Mouse (Mus musculus) left cerebral cortex, adult 8-10 months (tissue): Measurements from ENCODE around the gene Ints6l. TPM values are rescaled to one million over a fixed set of nuclear protein-coding genes. Genes with fewer than 3 reads are reported as not detected.

Experiments used
- DNase-seq, 2 experiments: peaks; one replicate each; pipeline ENCODE4 v3.0.0; 2022; ENCODE audit warnings: low spot score in 2 of 2
- total RNA-seq, 4 experiments: library from RNA; stranded (reverse); gene quantifications; 2 replicates each; pipeline ENCODE4 v1.2.4; 2022

Ints6l gene
- 10 to 100 TPM; 28.6 to 39.6 (median 34.6) TPM for total RNA-seq

DNA sequence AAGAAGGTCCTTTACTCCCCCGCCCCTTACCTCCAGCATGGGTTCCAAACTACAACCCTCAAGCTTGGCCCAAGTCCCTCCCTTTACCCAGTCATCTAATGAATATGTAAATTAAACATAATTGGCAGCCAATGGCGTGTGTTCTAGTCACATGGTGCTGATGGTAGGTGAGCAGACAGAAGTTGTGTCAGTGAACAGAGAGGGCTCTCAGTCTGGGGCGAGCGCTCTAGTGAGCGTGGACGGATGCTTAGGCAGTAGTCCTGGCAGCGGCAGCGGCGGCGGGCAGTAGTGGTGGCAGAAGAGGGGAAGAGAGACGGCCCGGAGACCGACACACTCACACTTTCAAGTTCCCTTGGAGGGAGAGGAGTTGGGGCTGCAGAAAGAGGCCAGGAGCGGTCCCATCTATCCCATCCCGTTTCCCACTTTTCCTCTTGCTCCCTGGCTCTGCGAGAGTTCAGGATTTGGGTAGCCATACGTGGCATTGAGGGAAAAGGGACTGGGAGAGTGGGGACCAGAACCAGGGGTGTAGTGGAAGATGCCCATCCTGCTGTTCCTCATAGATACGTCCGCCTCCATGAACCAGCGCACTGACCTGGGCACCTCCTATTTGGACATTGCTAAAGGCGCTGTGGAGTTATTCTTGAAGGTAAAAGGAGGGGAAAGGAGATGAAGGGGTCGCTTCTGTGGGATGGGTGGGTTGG lies at the start of gene Ints6l:
Ints6l (plus strand) TSS at position 187 of the 701 bp plus-strand sequence.
- peak; percentile 69 to 72 for DNase-seq

DNA sequence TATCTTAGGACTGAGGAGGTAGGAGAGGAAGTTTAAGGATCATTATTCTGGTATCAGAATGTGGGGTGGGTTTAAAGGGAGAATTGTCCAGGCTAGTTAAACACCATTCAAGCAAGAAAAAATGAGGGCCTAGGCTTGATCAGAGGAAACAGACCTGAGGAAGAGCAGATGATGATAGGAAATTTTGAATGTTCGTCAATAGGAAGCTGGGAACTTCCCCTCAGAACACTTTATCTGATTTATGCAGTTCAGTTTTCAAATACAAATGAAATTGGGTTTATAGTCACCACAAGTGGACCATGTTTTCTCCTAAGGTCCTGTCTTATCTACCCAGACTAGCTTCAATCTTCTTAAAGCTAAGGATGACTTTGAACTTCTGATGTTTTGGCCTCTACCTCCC lies 49.2 kb upstream of the Ints6l start:
- DNase-seq = no peak

DNA sequence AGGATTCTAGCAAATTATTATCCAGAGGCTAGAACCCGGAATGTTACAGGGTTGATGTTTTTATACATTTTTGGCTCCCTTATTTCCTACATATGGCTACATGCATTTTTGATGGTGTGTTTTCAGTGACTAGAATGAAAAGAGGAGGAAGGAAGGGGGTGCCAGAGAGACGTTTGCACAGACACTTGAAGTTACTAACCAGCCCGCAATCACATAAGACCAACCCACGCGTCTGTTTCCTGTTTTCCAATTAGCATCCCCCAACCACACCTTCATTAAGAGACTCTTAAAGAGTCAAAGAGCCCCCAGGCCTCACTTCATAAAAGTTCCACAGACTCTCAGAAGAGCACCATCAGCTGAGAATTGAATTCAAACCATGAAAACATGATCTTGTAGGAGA lies 48.5 kb upstream of the Ints6l start:
- no peak for DNase-seq

DNA sequence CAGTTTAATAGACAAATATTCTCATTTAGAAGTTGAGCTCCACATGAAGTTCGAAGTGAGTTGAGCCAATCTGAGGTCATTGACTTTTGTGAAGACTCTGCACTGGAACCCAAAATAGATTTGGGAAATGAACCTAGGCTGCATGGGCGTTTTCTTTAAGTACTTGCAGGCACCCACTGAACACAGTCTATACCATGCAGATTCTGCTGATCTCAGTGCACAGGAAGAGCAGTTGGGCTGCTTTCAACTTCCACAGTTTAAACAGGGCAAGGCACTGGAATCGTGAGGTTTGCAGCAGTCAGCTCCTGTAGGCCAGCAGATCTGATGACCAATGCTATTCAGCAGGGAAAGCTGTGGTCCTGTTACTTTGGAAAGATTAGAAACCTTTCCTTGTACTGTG lies 38.4 kb upstream of the Ints6l start:
- DNase-seq = no peak

DNA sequence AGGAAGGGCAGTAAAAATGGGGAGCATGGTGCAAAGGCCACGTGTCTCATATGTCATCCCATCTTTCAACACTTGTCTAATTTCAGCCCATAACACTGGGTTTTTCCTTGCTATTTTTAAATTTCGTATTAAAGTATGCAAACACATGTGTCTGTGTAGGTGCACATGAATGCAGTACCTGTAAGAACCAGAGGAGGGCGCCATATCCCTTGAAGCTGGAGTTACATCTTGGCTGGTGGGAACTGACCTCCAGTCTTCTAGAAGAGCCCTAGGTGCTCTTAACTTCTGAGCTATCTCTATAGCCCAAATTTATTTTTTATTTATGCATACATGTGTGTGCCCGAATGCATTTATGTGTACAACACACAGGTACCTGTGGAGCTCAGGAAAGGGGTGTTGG lies 37.1 kb upstream of the Ints6l start:
- no peak for DNase-seq

DNA sequence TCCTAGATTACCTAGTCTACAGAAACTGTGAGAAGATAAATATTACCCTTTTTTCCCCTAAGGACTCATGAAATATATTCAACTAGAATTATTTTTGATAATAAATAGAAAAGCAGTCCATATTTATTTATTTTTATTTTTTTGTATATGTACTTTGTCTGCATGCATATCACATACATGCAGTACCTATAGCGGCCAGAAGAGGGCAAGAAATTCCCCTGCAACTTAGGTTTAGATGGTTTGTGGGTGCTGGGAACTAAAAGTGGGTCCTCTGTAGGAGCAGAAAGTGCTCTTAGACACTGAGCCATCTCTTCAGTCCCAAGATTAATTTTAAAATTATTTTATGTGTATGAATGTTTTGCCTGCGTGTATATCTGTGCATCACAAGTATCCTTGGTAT lies 24.1 kb upstream of the Ints6l start:
- DNase-seq = no peak

DNA sequence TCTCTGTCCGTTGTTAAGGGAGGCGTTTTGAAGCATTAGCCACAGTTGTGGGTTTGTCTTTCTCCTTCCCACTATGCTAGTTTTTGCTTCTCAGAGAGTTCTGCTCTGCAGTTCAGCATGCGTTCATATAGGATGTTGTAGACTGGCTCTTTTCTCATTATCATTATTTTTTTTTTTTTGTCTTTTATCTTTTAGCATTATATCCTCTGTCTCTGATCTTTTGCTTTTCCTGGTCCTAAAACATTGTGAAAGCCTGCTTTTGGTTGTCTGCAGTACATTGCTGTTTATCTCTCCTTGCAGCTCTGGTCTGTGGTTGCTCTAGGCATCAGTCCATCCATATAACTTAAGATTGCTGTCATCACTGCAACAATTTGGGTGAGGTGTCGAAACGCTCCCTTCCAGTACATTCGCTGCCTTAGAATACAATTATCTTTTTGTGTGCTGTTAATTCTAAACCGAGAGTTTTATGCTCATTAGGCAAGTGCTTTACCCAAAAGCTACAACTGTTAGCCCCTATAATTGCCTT lies 18.8 kb upstream of the Ints6l start:
- no peak for DNase-seq

DNA sequence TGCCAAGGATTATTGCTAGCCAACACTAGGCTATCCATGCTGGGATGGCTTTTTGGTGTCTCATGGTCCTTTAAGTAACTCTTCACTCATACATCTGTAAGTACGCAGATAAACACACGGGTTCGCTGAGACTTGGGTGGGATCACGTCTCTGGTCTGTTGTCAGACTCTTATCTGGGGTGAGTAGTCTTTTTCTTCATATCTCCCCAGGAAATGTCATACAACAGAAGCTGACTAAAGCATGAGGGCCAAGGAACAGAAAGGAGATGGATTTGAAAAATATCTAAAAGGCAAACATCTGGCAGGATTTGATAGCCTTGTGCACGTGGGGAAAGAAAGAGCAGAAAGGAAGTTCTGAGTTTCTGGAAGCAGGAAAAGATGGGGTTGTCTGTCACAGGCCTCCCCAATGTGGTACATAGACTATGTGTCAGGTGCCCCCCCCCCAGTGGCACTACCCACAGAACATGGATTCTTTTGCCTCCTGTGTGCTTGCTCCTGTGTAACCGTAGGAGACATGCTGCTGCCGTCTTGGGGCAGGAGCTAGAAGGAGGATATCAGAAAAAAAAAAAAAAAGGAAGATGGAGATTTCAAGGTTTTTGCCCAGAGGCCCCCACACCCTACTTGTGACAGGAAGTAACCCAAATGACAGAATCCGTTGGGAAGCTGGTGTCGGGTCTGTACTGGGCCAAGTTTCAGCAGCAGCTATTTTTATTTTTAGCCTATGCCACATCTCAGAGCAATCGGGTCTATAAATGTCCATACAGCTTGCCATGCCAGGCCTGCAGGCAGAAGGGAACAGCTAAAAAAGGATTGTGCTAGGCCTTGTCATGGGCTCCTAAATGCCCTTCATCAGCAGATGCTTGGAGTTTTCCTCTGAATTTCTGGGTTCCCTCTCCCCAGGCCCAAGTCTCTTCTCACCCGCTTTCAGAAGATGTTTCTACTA lies 7.9 kb upstream of the Ints6l start:
- DNase-seq = no peak

DNA sequence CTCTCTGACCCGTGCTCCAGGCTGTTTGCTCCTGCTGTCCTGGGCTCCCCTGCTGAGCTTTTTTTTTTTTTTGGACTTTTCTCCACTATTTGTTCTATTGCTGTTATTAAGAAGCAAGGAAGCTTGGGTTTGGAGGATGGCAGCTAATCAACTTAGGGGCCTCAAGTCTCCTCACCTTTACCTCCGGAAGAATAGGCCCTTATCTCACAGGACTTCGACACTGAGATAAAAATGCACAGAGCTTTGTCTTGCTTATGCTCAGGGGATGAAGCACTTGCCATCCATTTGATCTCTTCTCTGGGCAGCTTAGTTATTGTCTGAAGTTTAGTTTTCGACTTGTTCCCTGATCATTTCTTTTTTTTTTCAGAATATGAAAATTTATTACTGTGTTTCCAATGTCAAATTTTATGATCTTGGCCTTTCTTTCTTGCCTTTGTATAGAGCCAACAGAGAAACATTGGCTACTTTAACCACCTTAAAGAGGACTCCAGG lies 7.1 kb upstream of the Ints6l start, which contains the start of gene Gm2174:
Gm2174 (plus strand) TSS at position 442 of the 492 bp plus-strand sequence.
- no peak for DNase-seq

DNA sequence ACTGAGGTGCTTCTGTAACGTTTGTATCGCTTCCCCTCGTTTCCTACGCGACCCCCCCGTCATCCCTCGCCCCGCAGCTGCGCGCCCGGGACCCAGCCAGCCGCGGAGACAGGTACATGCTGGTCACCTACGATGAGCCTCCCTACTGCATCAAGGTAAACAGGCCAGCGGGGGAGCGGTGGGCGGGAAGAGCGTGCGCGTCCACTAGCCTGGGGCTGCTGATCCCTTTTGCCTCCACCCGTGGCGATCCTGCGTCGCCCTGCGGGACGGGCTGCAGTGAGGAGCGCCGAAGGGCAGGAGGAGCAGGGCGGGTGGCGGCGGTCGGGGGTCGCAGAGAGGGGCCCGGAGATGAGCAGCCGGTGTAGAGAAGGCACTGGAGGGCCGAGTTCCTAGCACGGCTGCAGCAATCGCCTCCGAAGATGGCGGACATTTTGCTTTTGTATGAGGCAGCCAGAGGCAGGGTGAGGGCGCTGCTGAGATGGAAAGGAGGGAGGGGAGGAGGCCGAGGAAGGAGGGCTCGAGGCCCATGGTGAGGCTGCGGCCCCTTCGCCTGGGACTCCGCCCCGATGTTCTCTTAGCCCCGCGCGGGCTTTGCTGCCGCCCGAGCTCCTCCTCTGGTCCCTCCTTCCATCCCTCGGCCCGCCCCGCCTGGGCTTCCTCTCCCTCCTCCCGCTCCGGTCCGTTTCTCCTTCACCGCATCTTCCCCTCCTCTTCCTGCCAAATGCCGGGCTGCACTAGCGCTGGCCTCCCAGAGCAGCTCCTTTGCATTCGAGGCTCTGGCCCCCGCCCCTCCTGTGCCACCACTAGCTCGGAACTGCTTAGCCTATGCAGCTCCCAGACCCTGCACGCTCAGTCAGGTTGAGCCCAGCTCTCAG lies 952 bp downstream of the Ints6l start:
- peak; percentile 61 to 88 for DNase-seq

DNA sequence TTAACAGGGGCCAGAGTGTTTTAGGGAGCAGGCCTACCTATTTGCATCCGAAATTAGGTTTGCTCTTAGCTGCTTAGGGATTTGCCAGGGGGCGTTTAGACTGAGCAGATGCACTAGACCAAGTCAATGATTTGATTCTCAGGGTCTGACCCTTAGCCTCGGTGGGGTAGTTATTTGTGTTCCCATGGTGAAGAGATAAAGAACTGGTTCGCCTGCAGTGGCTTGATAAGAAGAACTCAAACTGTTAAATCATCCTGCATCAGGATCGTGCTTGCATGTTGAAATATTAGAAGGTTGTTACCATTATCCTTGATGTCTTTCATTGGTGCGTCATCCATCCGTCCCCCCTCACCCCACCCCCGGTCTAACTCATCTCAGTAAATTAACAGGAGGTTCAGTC lies 1.7 kb downstream of the Ints6l start:
- DNase-seq = no peak

DNA sequence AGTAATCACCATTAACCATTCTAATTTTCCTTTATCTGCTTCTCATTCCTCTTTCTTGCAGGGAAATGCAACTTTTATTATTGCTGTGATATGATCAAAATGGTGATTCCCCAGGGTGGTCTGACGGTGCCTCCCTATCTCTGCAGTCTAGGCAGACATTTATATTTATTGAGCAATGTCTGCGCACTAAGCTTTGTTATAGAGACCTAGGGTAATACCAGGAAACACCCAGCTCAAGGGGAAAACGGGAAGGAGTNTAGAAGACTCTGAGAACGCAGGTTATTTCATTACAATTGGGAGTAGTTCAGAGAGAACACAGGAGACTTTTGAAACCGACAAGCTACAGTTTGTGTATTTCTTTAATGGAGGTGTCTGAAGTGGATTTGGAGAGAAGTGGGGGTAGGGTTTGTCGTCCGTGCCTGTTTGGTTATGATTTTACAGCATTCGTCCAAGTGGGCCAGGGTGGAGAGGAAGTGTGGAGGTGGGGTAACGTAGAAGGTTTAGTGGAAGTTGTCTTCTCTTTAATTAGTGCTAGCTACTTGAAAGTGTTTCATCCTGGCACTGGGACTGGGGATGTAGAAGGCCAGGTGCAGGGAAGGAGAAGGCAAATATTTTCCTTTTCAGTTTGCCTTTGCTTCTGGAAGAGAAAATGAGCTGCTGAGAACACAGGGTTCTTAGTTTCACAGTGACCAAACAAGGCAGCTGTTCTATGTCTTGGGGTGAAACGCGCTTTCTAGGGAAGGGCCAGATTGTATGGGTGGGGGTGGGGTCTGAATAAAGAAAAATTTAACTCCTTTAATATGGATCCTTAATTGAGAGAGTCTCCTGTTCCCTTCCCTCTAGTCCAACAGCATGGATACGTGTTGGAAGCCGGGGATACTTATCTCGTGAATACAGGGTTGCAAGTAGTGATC lies 7.6 kb downstream of the Ints6l start:
- DNase-seq = no peak

DNA sequence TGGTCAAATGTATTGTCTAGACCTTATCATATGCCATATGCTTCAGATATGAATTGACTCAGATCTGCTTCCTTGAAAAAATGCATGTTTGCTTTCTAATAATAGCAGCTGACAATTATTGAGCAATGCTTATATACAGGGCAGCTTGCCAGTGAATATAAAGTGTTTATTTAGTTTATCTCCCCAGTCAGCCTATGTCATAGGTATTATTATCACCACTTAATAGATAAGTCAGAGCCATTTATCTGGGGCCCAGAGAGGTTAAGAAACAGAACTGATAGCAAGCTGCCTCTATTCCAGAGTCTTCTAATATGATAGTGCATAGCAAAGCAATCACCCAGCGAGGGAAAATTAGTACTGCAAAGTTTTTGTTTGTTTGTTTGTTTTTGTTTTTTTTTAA lies 10.2 kb downstream of the Ints6l start:
- DNase-seq = no peak

DNA sequence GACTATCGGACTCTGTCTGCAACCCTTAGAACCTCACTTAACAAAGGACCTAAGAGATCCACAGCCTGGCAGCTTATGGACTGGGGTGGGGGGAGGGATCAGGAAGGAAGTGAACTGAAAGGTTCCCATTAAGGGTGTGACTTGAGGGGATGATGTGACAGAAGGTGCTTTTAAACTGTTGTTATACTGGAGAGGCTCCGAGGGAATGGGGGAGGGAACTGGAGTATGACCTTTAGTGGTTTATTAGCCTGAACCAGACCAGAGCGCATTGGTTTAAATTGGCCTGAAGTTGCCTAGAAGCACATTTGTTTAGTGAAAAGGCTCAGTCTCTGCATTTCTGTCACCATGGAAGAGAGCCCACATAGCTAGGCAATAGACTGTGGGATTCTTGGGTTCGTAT lies 13.0 kb downstream of the Ints6l start:
- DNase-seq = no peak

DNA sequence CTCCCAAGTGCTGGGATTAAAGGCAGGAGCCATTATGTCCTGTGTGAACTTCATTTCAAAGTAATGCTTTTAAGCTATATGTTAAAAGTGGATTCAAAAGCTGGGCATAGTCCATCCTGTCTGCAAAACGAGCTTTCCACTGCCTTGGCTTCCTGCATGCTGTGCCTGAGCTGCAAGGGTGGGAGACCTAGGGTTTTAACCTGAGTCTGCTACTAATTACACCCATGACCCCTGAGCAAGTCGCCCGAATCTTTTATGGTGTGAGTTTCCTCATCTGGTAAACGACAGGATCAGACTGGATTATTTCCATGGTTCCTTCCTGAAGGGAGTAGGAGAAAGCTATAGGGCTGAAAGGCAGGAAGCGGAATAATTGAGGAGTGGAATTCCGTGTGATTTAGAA lies 13.8 kb downstream of the Ints6l start:
- no peak for DNase-seq

DNA sequence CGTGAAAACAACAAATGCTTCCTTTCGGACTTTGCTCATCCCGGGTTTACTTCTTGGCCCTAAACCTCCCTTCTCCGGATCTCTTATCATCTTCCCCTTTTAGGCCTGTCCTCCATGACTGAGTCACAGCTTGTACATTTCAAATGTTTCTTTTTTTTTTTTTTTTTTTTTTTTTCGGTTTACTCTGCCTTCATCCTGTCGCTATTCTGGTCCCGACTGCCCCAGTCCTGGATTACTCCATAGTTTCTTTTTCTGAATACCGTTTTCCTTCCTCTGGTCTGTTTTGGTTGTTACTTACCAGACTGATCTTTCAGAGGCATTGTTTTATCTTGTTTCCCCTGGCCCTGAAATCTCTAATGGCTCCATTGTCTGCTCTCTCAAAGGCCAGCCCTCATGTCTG lies 19.4 kb downstream of the Ints6l start:
- no peak for DNase-seq

DNA sequence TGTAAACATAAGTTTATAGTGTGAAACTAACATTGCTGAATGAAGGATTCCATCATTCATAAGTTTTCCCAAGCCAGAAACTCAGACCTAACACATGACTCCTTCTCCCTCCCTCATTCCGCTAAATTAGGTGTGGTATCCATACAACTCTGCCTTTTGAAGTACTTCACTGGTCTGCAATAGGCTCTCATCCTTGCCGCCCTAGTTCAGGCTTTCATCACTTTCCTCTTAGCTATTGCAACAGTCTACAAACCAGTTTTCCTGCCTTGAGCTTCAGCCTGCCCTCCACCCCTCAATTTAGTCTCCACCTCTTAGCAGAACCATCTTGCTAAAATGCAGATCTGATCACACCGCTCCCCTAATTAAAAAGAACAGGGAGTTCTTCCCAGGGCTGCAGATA lies 22.9 kb downstream of the Ints6l start:
- no peak for DNase-seq

DNA sequence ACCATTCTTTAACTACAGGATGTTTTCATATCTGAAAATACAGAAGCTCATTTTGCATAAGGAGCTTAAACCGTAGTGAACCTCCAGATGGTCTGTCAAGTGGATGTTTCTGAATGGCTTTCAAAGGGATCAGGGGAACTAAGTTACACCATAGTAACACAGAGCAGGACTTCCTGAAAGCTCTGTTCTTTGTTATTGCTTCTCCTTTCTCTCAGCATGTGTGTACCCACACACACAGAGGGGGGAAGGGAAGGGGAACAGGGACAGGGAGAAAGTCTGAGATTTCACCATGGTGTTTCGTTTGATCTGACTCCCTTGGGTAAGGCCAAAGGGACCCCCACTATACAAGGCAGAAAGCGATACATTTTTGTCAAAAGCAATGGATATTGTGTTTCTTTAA lies 27.2 kb downstream of the Ints6l start:
- DNase-seq = no peak

DNA sequence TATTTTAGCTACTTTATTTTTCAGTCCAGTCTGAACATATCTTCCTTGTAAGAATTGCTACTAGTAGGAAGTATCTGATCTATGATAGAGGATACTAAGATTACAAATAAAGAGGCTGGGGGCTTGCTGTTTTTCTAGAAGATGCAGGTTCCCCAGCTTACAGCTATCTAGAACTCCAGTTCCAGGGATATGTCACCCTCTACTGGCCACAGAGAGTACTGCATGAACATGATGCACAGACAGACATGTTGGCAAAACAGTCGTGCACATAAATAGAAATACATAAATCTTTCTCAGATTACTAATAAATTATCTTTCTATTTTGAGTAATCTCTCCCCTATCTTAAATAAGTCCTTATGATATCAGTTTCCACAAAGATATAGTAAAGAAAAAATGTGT lies 35.1 kb downstream of the Ints6l start:
- peak in 1 of 2 experiments; percentile 10 for DNase-seq

DNA sequence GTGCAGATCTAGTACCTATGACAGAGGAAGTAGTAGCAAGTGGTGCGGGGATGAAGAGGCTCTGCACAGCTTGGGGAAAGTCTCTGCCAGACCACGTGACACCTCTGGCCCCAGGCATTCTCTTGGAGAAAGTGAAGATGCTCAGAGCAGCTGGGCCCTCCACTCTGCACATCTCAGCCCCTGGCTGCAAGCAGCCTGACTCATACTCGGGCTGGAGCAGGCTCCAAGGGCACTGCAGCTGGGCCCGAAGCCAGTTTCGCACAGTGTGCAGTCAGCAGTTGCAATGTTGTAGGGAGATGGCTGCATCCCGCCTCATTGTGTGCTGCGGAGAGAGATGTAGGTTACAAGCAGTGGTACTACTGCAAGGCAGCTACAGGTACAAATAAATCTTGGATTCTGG lies 42.6 kb downstream of the Ints6l start:
- no peak for DNase-seq
